Mouse (Mus musculus): Measurements from ENCODE around the gene Ttc7b.

GRCm38 (mm10) chr12:100491967-100492611 is 28.5 kb downstream of the Ttc7b start:
- TF ChIP-seq CTCF (IDR thresholded peaks at IDR 0.05; ENCODE audit: low read depth) (no peak), EP300 (optimal IDR thresholded peaks at IDR 0.05) (no peak)
